Mouse (Mus musculus) granulocyte monocyte progenitor cell, adult 5-6 weeks (primary cell): ENCODE data around the gene Atxn7. TPM values are rescaled to one million over a fixed set of nuclear protein-coding genes. Genes with fewer than 3 reads are reported as not detected.
"Not testable (repeated sequence)": the region's sequence is repeated elsewhere in the genome, so short reads cannot be mapped to it uniquely, and the experiment has no call there.

Experiments
- ATAC-seq: replicated peaks from 2 replicates; pipeline ENCODE4 v1.8.0; 2016; ENCODE audit warnings: mild to moderate bottlenecking, moderate TSS enrichment, inconsistent platforms; ENCODE audit not compliant: poor library complexity, severe bottlenecking
- total RNA-seq, 2 experiments: library from RNA; stranded (forward) in 1 of 2; stranded (reverse) in 1 of 2; fragments of 200-712, 200-1000 nt in 1 of 2; fragments of >200 nt in 1 of 2; fragmentation: Nextera tagmentation in 1 of 2; gene quantifications; 2 replicates each; pipeline ENCODE4 v1.2.3; 2014 to 2017

Gene Atxn7
- total RNA-seq, 2 experiments from 2014 or later = 11.3 to 14.3 TPM

DNA sequence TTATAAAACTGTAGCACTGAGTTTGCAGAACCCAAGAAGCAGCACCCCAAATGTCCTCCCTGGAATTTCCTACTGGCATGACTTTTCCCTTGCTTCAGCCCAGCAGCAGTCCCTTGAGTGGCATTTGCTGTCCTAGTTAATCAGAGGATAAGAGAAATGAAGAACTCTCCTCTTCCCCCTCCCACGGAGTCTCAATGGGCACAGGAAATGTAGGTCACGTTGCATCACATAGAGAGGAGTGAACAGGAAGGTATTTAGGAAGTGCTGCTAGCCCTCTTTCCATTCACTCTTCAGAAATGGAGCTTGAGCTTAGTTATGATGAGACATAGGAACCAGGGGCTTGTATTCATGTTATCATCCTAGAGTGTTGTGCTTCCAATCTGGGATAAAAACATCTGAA lies 20.0 kb downstream of the Atxn7 start:
- peak; percentile 99 for ATAC-seq

DNA sequence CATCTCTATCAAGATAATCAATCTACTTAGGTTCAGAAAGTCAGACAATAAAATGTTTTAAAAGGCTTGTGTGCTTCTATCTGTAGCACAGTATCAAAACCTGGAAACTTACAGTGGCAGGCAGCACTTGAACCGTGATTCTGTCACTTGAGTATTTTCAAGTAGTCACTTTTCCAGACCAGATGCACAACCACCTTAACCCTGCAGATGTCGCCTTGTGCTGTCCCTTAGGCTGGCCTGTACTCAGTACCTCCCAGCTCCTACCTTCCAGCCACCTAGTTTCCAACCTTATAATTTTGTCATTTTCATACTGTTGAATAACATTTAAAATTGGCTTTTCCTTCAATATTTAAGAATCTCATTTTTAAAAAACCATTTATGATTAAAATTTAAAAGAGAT lies 20.9 kb downstream of the Atxn7 start:
- no peak for ATAC-seq

DNA sequence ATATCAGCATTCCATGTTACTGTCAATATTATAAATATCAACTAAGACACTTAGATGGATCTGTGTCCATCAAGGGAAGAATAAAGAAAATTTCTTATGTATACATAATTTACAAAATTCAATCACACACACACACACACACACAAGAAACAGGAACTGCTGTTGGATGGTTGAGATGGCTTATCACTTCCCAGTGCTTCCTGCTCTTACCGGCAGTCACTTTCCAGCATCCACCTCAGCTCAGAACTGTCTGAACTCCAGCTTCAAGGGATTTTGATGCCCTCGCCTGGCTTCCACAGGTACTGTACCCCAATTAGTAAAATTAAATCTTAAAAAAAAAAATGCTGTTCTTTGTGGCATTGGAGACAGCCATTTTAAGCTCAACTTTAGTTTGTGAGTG lies 27.2 kb downstream of the Atxn7 start:
- peak; percentile 84 for ATAC-seq

DNA sequence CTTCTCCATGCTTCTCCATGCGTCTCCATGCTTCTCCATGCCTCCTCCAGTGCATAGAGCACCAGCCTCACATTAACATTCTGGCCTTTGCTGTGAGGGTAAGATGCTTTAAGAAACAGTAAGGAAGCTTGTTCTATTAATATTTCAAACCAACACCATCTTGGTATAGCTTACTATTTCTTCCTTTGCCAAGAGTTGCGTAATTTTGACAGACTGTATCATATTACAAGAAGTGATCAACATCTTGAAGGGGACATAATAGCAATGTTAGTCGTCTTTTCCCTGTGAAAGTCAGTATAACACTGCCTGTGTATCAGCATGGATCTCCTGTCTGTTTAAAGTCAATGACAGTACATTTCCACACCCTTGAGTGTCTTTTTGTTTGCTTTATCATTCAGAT lies 29.5 kb downstream of the Atxn7 start:
- no peak; the same call in 1 of the 2 replicates for ATAC-seq

DNA sequence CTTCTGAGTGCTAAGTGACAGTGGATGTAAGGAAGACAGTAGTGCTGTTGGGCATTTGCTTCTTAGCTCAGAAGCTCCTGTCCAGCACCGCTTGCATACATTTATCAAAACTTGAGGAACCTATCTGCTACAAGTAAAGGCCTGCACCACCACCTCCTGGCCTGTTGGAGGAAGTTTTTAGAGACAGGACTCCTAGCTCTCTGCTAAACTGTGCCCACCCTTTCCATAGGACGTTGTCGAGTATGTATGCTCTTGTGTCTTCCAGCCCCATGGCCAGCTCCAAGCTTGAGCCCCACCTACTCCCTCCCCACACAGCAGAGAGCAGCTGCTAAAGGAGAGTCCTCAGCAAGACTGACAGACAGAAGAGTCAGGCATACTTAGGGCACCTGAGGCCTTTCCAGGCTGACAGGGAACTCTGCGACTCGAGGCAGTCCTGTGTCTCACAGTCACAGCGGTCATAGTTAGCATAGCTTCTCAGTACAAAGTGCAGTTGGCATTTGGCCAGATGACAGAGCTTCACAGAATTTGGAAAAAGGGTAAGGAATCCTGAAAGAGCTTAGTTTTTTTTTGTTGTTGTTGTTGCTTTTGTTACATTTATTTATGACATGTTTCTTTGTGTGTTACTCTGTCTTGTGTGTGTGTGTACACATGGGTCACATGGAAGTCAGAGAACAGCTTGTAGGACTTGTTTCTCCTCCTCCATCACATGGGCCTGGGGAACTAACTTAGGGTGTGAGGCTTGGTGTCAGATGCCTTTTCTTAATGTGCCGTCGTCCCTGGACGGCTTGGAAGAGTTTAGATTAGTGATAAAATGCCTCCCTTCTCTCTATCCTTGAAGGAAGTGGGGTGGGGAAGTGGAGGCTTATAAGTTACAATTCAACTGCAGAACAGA lies 34.2 kb downstream of the Atxn7 start:
- peak; percentile 53 for ATAC-seq

DNA sequence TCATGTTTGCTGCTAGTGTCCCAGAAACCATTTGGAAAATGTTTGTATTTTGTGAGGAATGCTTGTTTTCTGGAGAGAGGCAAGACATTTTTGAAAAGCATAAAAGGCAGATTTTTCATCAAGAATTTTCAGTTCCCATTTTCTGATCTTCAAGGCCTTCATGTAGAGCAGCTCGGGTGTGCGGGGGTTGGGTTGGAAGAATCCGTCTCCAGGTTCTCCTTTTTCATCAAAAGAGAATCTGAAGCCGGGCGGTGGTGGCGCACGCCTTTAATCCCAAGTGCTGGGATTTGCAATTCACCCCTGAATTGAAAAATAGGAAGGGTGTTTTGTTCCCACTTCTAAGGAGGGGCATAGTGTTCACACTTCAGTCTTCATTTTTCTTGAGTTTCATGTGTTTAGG lies 41.5 kb downstream of the Atxn7 start:
- peak; percentile 87 for ATAC-seq

DNA sequence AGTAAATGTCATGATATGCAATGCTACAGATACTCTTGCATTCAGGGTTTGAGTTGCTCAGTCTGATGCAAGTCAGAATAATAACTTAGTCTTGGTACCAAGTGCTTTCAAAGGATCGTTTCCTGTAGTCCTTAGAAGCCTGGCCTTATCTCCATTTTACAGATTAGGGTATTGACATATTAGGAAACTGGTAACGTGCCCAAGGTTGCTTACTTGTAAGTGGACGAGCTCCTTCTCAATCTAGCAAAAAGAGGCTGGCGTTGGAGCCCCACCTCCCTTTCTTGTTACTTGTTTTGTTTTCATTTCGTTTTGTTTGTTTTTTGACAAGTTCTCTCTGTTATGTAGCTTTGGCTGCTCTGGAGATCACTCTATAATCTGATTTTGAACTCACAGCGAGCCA lies 48.5 kb downstream of the Atxn7 start:
- ATAC-seq = no peak

DNA sequence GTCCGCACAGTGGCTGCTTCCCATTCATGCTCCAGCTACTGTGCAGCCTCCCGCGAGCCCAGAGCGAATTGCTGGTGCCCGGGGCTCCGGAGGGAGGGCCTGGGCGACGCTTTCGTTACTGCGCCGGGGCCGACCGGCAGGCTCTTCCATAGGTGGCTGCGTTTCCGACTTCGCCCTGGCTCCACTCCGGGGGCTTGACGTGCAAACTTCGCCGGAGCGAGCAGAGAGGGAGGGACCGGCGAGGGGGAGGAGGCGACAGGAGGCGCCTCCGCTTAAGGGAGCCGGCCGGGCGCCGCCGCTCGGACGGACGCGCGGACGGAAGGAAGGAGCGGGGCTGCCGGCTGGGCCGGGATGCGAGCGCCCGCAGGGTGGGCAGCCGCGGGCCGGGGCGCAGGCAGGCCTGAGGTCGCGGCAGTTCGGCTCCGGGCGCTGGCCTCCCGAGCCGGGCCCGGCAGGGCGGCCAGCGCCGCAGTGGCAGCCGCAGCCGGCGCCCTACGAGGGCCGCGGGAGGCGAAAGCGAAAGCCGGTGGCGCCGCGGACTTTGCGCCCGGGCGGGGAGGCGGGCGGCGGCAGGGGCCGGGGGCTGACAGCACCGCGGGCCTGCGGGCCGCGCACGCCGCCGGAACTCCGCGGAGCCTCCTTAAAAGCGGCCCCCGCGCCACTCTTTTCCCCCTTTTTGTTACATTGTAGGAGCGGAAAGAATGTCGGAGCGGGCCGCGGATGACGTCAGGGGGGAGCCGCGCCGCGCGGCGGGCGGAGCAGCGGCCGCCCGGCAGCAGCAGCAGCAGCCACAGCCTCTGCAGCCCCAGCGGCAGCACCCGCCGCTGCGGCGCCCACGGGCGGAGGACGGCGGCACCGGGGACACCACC lies 51.4 kb downstream of the Atxn7 start:
- peak; percentile 85 for ATAC-seq

DNA sequence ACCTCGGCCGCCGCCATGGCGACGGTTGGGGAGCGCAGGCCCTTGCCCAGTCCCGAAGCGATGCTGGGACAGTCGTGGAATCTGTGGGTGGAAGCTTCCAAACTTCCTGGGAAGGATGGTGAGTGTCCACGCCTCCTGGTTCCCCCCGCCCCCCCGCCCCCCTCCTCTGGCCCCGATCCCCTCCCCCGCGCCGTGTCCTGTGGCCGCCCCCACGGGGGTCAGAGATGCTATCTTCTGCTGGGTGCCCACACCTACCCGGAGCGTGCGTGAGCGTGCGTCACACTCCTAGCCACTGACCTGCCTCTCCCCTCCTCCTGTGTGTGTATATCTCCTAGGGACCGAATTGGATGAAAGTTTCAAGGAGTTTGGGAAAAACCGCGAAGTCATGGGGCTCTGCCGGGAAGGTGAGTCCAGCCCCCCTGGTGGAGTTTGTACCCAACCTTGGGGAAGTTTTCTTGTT lies 52.0 kb downstream of the Atxn7 start:
- ATAC-seq = peak; percentile 46

DNA sequence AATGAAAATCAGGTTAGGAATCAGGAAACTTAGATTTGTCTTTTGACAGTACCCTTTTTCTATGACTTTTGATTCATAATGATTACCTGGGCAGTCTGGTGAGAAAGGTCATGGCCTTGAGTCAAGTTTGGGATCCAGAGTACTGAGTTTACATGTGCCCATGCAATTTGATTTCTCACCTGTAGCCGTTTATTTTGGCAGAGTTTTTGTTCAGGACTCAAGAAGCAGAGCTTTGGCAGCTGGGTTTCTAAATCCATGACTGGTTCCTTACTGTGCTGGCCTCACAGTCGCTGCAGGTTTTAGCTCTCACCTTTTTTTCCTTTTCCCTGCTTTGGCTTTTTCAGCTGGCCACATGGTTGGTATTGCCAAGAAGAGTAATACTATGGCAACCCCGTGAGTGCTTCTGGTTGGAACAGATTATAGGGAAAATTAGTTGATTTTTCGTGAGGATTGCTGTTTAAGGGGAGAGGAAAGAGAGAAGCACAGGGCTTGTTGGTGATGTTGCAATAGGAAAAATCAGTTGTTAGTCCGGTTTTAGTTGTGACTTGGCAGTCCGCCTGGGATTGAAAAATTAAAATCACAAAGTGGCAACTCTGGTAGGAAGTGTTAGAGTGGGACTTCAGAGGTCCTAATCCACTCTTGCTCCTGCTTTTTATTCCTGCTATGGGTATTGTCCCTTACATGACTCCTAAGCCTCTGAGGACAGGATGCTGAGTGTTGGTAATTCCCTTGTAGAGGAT lies 53.6 kb downstream of the Atxn7 start:
- no peak for ATAC-seq

DNA sequence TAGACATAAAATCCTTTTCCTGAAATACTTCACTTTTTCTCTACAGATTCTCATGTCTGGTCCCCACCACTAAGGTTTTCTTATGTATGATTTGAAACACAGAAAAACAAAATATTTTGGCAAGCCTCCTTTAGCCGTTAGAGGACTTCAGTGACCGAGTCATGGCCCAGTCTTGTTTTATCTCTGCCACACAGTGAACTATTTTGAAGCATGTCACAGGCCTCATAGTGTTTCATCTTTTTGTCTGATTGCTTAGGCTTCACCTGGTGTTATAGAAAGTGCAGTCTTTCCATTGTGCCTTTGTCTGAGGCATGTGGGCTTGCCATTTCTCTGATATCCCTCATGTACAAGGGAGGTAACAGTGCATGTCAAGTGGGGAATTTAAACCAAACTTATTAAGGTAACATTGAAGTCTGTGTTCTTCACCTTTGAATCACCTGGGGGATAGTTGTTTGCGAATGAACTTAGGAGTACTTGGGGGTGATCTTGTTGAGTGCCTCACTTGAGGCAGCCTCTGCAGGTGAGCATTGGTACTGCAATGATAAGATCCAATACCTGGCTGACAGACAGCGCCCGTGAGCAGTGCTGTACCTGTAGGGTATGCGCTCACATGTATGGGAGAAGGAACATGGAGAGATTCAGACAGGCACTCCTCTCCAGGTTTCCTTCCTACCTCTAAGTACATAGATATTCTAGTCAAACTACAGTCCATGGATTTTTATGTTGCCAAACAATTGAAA lies 58.1 kb downstream of the Atxn7 start:
- ATAC-seq = peak; percentile 77

DNA sequence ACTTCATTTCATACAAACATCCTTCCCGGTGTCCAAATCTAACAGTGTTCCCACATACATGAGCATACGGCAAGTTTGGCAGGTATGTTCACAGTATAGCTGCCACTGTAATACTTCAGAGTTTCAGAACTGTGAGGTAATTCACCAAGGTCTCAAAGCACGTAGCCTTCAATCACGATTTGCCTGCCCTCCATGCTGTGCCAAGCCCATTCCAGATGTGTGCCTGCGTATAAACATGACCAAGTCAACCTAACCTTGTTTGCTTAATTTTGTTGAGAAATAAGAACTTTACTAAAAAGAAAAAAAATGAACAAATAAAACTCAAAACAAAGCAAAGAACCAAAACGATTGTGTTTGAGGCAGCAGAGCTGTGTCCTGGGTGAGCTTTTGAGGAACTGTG lies 60.0 kb downstream of the Atxn7 start:
- no peak for ATAC-seq

DNA sequence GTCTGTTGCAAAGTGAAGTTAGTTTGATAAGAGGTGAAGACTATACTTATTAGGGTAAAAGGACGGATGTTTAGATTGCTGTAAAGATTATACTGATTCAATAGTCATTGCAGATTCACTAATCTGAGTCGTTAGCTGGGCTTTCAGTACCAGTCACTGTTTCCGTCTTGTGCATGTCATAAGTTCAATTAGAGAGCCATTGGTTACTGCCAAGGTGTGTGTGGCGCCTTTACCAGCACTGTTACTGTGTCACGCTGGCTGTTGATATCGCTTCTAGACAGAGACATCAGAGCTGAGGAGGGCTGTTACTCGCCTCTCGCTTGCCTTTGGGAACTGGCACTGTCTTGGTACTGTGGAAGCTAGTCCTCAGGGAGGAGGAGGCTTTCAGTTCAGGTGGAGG lies 64.6 kb downstream of the Atxn7 start:
- no peak for ATAC-seq

DNA sequence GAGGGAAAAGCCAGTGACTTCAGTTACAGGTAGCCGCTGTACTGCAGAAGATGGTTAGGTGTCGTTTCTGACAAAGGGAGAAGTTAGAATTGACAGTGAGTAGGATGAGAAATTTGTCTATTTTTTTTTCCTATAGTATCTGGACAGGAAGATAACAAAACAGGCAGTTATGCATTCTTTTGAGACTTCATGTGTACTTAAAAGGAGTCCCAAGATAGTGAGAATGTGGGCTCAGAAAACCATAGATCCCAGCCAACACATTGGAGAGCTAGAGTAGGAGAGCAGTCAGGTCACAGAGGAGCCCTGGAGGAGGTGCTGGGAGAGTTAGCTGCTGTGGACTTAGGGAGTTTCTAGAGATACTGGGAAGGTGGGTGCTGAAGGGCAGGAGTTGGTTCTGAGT lies 69.4 kb downstream of the Atxn7 start:
- no peak for ATAC-seq

DNA sequence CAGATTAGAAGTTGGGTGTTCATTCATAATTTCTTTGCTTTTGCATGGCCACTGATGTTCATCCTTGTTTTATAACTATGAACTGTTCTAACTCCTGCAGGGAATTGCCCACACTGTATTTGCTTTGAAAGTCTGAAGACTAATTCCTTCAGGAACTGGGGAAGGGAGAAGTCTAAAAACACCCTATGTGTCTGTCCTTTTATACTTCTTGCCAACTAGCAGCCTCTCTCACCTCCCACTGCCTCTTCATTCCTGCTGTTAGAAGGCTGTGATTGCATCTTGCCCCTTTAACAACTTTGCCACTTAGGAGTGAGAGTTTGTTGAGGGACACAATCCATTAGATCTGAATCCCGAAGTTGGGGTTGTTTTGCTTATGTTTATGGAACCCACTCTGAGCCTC lies 71.6 kb downstream of the Atxn7 start:
- no peak for ATAC-seq

DNA sequence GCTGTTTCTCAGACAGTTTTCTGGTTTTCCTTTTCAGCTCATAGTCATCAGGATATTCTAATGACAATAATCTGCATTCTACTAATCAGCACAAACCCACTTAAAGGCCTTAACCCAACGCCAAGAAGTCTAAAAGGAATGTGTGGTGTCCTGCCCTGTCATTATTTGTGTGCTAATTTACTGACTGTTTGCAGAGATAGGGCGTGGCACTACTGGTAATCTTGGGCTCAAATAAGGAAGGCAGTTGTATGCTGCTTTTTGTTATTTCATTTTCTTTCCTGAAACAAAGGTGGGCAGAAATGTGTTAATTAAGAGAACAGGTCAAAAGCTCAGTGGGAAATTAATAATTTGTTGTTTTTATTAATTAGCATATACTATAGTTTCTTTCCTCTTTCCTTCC lies 75.1 kb downstream of the Atxn7 start:
- ATAC-seq = no peak

DNA sequence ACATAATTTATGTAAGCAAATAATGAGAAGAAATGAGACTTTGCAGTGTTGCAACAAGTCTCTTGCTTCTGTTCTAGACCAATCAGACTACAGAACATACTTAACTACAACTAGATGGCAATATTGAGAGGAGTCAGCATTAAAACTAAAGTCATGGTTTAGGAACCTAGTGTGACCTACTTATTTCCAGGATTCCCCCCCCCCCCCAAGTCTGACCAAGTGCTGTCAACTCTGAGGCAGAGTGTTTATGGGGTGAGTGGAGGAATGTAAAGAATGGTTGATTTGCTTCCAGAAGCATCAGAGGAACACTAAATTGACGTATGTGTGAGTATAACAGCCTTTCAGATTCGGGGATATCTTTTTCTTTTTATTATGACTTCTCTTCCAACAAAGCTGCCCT lies 77.0 kb downstream of the Atxn7 start:
- no peak for ATAC-seq

DNA sequence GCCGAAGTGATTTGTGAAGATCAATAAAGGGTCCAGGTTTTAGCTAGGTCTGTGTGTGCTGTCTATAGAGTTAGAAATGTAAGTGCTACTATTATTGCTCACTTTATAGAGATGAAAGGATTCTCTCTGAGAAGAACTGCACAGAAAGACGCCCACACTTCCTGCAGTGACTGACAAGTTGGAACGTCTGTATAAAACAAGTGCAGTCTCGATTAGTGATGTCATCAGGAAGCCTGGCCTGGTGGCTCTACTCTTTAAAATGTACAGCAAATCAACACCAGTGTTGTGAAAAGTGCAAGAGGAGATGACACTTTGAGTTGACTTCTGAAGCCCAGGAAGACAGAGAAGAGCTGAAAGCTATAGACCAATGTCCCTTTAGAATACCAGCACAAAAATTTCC lies 81.1 kb downstream of the Atxn7 start:
- no peak for ATAC-seq

DNA sequence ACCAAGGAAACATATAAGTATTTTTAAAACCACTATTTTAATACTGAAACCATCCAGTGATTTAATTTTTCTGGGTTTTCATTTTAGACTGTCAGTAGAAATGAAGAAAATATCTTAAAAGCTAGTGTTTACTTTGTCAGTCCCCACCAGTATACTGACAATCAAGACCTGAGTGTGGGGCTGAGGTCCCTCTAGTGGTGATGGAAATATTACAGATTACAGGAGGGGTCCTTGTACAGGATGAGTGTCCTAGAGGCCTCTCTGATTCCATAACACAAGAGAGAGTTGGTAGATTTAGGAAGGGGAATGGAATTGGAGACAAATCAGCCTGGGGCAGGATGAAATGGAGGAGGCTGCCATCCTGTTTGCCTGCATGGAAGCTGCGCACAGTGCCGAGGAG lies 93.1 kb downstream of the Atxn7 start:
- peak; percentile 82 for ATAC-seq

DNA sequence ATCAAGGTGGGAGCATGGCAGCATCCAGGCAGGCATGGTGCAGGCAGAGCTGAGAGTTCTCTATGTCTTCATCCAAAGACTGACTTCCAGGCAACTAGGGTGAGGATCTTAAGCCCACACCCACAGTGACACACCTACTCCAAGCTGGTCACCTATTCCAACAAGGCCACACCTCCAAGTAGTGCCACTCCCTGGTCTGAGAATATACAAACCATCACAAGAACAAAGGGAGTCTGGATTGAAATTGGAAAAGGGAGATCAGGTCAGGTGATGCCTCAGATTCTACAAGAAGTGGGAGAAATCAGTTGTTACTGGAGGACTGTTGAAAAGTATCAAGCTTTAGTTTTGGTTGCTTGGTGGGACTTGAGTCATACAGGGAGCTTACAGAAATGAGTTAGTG lies 98.4 kb downstream of the Atxn7 start:
- not testable (repeated sequence) for ATAC-seq
